Mouse (Mus musculus) lung, embryonic 14.5 days (tissue): ENCODE data around the gene Acp6. TPM values are rescaled to one million over a fixed set of nuclear protein-coding genes. Genes with fewer than 3 reads are reported as not detected.

ENCODE experiments used
- ATAC-seq: fragments of 200-750 bp; cut with Nextera tagmentation; 2 replicates; pipeline ENCODE4 v1.8.0; 2017; ENCODE audit warnings: mild to moderate bottlenecking, moderate TSS enrichment, moderate library complexity; ENCODE audit not compliant: insufficient read depth
- DNase-seq: peaks from one replicate; pipeline ENCODE4 v3.0.0-alpha.2; 2015
- H3K27ac ChIP-seq: fragments of 300-500 bp; sonication (generic); 2 replicates; pipeline ENCODE4 v1.5.1; 2014; ENCODE audit warnings: low read depth, mild to moderate bottlenecking, moderate library complexity
- H3K27me3 ChIP-seq: fragments of 300-500 bp; sonication (generic); 2 replicates; pipeline ENCODE4 v1.6.1; 2014; ENCODE audit warnings: low read length, control low read depth; ENCODE audit not compliant: insufficient read depth
- H3K36me3 ChIP-seq: fragments of 300-500 bp; sonication (generic); 2 replicates; pipeline ENCODE4 v1.6.1; 2014; ENCODE audit warnings: control low read depth; ENCODE audit not compliant: insufficient read depth
- H3K4me1 ChIP-seq: fragments of 300-500 bp; sonication (generic); 2 replicates; pipeline ENCODE4 v1.6.1; 2014; ENCODE audit warnings: antibody characterized with exemption, control low read depth; ENCODE audit not compliant: insufficient read depth
- H3K4me2 ChIP-seq: fragments of 300-500 bp; sonication (generic); 2 replicates; pipeline ENCODE4 v1.6.1; 2014; ENCODE audit warnings: mild to moderate bottlenecking
- H3K4me3 ChIP-seq: fragments of 300-500 bp; sonication (generic); 2 replicates; pipeline ENCODE4 v1.5.1; 2014; ENCODE audit warnings: low read depth, low read length
- H3K9ac ChIP-seq: fragments of 300-500 bp; sonication (generic); 2 replicates; pipeline ENCODE4 v1.6.1; 2014
- H3K9me3 ChIP-seq: fragments of 300-500 bp; sonication (generic); 2 replicates; pipeline ENCODE4 v1.6.1; 2016; ENCODE audit warnings: low read depth, low read length, control low read depth
- CTCF ChIP-seq: IDR thresholded peaks from 2 replicates; pipeline ENCODE4 v1.5.1; 2016; ENCODE audit warnings: antibody characterized with exemption, low read depth
- WGBS: fragments of 180-500 bp; shearing (Covaris S2); extraction: QIAGEN DNeasy Blood & Tissue Kit; methylation state at CpG from one replicate; pipeline ENCODE4 v1.1.7; 2014; 5-methylcytosine and 5-hydroxymethylcytosine counted together
- polyA plus RNA-seq: library from polyadenylated mRNA; unstranded; fragments of >200 nt; fragmentation: Nextera tagmentation; extraction: Ambion mirVana; gene quantifications from 2 replicates; pipeline ENCODE4 v1.2.1, GENCODE M21; 2014

Gene Acp6
- polyA plus RNA-seq, 1 experiment from 2014 or later, result 37.6 TPM

DNA sequence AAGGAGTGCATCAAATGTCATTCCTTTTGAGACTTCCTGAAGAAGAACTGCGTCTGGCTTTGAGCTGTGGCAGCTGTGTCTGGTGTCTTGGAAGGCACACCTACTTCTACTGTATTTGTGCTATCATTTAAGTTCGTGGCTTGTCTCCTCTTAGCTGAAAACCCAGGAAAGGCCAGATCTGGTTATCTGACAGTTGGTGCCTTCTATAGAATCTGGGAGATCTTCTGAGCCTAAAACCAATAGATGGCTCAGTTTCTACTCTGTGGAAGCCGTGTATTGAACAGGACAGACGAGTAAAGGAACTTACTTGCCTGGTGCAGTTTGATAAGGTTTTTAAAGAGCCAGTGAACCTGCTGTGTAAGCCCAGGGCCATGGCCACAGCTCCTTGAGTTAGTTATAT lies 5.9 kb downstream of the Acp6 start:
- Histone ChIP-seq H3K4me3 (no peak overlapping the region), H3K27ac (no peak overlapping the region), H3K4me2 (no peak overlapping the region), H3K9me3 (no peaks in the 10 kb centered on the region), H3K27me3 (no peaks in the 10 kb centered on the region), H3K9ac (no peak overlapping the region), H3K36me3 (peaks cover 16% of the 10 kb centered on the region; the same call in 1 of the 2 replicates), H3K4me1 (no peaks in the 10 kb centered on the region)
- DNase-seq (no peak), ATAC-seq (no peak)
- no peak for TF ChIP-seq CTCF
- WGBS, result 62% methylated on average over 4 of the region's 4 CpGs

DNA sequence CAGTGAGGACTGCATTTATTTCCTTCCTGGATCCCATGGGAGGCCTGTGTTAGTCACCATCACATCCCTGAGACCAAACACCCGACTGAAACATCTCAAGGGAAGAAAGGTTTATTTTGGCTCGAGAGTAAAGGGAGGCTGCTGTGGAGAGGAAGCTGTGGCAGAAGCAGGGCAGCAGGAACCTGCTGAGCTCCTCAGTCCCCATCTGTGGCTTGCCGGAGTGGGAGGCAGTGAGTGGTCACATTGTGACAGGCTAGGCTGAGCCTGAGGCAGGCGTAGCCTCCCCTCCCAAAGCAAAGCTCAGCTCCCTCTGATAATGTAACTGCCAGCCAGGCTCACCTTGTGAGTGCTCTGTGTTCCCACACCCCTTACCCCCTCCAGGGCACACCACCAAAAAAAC lies 8.5 kb downstream of the Acp6 start:
- WGBS, result 55% methylated on average over 4 of the region's 4 CpGs
- Histone ChIP-seq H3K36me3 (peaks cover 16% of the 10 kb centered on the region; the same call in 1 of the 2 replicates), H3K9ac (no peak overlapping the region), H3K27me3 (no peaks in the 10 kb centered on the region), H3K4me2 (no peak overlapping the region), H3K4me1 (no peaks in the 10 kb centered on the region), H3K27ac (no peak overlapping the region), H3K4me3 (no peak overlapping the region), H3K9me3 (no peaks in the 10 kb centered on the region)
- ATAC-seq (no peak), DNase-seq (no peak)
- TF ChIP-seq CTCF, result no peak

DNA sequence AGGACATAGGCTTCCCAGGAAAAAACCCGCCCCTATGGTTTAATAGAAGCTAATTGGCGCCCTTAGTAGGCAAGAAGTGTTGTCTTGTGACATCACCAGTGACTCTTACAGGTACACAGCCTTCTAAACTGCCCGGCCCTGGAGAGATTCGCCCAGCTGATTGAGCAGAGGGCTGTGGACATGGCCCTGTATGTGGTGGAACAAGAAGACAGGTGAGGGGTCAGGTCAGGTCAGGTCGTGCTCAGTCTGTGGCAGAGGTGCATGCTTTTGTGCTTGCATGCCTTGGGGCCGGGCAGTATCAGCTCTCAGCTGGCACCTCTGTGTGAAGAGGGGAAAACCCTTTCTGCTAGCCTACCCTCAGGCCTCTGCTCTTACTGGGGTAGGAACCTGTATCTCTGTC lies 13.0 kb downstream of the Acp6 start:
- 70% methylated on average over 6 of the region's 6 CpGs for WGBS
- ATAC-seq (no peak), DNase-seq (no peak)
- Histone ChIP-seq H3K4me2 (no peak overlapping the region), H3K36me3 (peaks cover 22% of the 10 kb centered on the region; the same call in 1 of the 2 replicates), H3K4me3 (no peak overlapping the region), H3K27me3 (no peaks in the 10 kb centered on the region), H3K9me3 (no peaks in the 10 kb centered on the region), H3K9ac (no peak overlapping the region), H3K27ac (no peak overlapping the region), H3K4me1 (no peaks in the 10 kb centered on the region)
- TF ChIP-seq CTCF, result no peak

DNA sequence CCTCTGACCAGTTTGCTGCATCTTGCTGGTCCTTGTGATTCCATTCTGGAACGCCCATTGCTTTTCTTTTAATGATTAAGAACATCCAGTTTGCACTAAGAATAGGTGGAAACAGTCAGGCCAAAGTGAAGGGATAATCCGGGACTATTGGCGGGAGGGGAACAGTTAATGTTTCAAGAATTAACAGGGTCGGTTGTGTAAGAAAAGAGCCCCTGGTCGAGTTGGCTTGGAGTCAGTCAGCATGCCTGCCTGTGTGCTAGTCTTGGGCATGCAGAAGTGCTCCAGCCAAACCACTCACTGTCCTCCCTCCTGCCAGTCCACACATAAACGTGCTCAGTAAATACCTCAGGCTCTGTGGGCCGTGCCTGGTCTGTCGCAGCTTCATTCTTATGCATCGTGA lies 13.7 kb downstream of the Acp6 start:
- Histone ChIP-seq H3K4me1 (no peaks in the 10 kb centered on the region), H3K36me3 (peaks cover 19% of the 10 kb centered on the region; the same call in 1 of the 2 replicates), H3K27ac (no peak overlapping the region), H3K4me3 (no peak overlapping the region), H3K9me3 (no peaks in the 10 kb centered on the region), H3K27me3 (no peaks in the 10 kb centered on the region), H3K4me2 (no peak overlapping the region), H3K9ac (no peak overlapping the region)
- 75% methylated on average over 9 of the region's 9 CpGs for WGBS
- ATAC-seq (no peak), DNase-seq (no peak)
- TF ChIP-seq CTCF, result no peak

DNA sequence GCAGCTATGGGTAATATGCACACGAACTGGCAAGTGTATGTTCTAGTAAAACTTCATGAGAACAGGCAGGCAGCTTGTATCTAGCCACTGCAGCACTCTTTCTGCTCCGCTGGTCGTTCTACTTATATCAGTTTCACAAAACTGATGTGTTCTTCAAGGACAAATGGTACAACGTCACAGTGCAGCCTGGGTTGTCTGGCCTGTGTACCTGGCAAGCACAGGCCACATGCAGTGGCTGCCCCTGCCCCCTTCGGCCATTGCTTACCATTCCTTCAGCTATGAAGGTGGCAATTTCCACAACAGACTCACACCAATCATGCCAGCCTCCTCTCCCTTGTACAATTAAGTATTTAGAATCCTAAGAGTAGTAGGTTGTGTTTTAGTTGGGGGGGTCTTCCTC lies 14.1 kb downstream of the Acp6 start:
- Histone ChIP-seq H3K9me3 (no peaks in the 10 kb centered on the region), H3K4me3 (no peak overlapping the region), H3K27me3 (no peaks in the 10 kb centered on the region), H3K9ac (no peak overlapping the region), H3K4me2 (no peak overlapping the region), H3K27ac (no peak overlapping the region), H3K36me3 (peaks cover 16% of the 10 kb centered on the region; the same call in 1 of the 2 replicates), H3K4me1 (no peaks in the 10 kb centered on the region)
- no peak for ATAC-seq
- TF ChIP-seq CTCF, result no peak
- DNase-seq, result no peak
- 86% methylated on average over 5 of the region's 5 CpGs for WGBS

DNA sequence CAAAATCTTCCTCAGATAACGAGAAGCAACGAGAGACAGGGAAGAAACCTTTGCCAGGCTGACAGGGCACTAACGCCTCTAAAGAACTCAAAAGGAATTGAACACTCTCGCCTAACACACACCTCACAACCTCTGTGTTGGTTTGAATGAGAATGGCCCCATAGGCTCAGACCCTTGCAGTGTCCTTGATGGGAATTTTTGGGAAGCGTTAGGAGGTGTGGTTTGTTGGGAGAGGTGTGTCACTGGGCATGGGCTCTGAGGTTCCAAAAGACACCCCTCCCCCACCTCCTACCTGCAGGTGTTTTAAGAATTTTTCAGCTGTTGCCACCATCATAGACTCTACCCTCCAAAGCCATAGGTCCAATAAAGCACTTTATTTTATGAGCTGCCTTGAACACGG lies 20.3 kb downstream of the Acp6 start:
- no peak for TF ChIP-seq CTCF
- ATAC-seq, result no peak
- H3K9ac ChIP-seq, result no peak overlapping the region
- peaks cover 13% of the 10 kb centered on the region; the same call in 1 of the 2 replicates for H3K36me3 ChIP-seq
- no peak overlapping the region for H3K4me3 ChIP-seq
- H3K27ac ChIP-seq, result no peak overlapping the region
- no peak for DNase-seq
- no peak overlapping the region for H3K4me2 ChIP-seq
- H3K27me3 ChIP-seq, result no peaks in the 10 kb centered on the region
- no peaks in the 10 kb centered on the region for H3K4me1 ChIP-seq
- no peaks in the 10 kb centered on the region for H3K9me3 ChIP-seq
- 70% methylated on average over 6 of the region's 6 CpGs for WGBS

DNA sequence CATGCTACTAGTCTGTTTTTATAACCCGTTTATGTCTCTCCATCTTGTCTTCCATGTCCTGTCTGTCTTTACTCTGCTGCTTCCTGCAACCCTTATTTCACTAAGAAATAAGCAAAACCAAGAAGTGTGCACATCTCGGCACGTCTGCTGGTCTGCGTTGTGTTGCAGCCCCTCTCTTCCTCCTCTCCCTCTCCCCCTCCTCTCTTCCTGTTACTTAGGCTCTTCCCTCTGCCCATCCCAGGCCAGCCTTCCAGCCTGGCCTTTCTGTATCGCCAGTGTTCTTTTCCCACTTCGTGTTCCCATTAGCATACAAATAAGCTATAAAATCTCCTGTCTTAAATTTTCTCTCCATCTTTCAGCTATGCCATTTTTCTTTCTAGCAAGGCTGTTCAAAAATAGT lies 21.9 kb downstream of the Acp6 start:
- Histone ChIP-seq H3K4me1 (no peaks in the 10 kb centered on the region), H3K36me3 (peaks cover 9% of the 10 kb centered on the region; the same call in 1 of the 2 replicates), H3K9me3 (no peaks in the 10 kb centered on the region), H3K4me3 (no peak overlapping the region), H3K9ac (no peak overlapping the region), H3K27me3 (no peaks in the 10 kb centered on the region), H3K27ac (no peak overlapping the region), H3K4me2 (no peak overlapping the region)
- 38% methylated on average over 6 of the region's 6 CpGs for WGBS
- TF ChIP-seq CTCF, result no peak
- ATAC-seq (no peak), DNase-seq (no peak)

DNA sequence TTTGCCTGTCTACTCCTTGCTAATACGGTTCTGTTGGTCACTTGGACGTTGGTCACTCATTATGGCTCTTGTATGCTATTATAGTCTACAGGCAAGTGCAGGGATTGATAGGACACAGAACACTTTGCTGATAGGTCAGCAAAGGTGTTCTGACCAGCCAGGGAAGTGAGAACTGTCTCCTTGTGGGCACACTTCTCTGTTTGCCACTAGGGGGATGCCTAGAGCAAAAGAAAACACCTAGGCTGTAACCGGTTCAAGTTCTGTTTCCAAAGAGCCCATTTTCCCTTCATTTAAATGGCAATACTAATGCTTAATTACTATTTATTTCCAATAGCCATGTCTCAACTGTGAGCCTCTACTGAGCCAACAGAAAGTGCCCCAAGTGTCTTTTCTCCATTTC lies 25.2 kb downstream of the Acp6 start:
- no peaks in the 10 kb centered on the region for H3K36me3 ChIP-seq
- H3K9ac ChIP-seq, result no peak overlapping the region
- H3K4me1 ChIP-seq, result no peaks in the 10 kb centered on the region
- H3K4me2 ChIP-seq, result no peak overlapping the region
- DNase-seq (peak; percentile 32), ATAC-seq (no peak)
- no peaks in the 10 kb centered on the region for H3K27me3 ChIP-seq
- no peaks in the 10 kb centered on the region for H3K9me3 ChIP-seq
- peak; percentile 67 for TF ChIP-seq CTCF
- no peak overlapping the region for H3K27ac ChIP-seq
- WGBS, result 44% methylated on average over 3 of the region's 3 CpGs
- H3K4me3 ChIP-seq, result no peak overlapping the region
